Mouse (Mus musculus) natural killer cell, adult 2 months (primary cell): ENCODE results near the gene Slc4a1ap.
"Not testable (repeated sequence)": the region's sequence is repeated elsewhere in the genome, so short reads cannot be mapped to it uniquely, and the experiment has no call there.

Source experiments
- DNase-seq, 2 experiments: peaks; one replicate each; pipeline ENCODE4 v3.0.0; 2022; ENCODE audit warnings: low spot score in 2 of 2

The Slc4a1ap gene

GRCm38 (mm10) chr5:31526354-31527116 lies at the start of gene Slc4a1ap:
TSS of gene Slc4a1ap (plus strand) at chr5:31526995.
- DNase-seq = peak; percentile 82 to 83

DNA sequence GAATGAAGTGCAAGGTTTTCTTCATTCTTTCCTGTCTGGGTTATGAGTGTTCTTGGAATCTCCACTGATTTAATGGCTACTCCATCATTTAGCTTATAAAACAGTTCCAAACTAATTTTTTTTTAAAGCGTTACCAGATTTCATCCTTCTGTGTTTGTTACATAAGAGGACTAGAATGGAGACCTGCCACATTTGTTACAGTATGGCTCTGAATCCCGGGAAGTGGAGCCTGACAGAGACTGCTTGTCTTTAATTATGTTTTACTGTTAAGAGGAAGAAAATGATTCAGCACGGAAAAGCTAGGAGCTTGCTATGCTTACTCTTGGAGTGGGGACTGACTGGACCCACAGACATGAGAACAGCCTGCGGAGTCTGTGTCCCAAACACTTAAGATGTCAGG lies 46.3 kb upstream of the Slc4a1ap start:
- no peak for DNase-seq

GRCm38 (mm10) chr5:31485440-31485839 lies 41.4 kb upstream of the Slc4a1ap start, which contains the start of gene 4930548H24Rik:
TSS of gene 4930548H24Rik (plus strand) at chr5:31485740.
- no peak for DNase-seq

DNA sequence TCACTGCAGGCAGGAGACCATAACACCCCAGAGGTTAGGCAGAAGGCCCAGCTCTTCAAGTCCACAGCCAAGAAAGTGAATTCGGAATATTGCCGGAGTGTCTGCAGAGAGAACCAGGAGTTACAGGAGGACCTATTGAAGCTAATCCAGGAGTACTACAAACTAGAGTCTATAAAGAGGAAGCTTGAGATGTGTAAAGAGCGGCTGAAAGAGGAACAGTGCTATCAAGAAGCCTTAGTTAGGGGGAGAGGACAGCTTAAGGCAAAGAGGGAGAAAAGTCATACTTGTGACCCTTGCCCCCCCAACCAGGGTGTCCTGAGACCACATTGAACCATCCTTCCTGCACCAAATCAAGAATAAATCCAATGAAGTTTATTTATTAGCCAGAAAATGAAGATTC lies 38.9 kb upstream of the Slc4a1ap start:
- no peak for DNase-seq

DNA sequence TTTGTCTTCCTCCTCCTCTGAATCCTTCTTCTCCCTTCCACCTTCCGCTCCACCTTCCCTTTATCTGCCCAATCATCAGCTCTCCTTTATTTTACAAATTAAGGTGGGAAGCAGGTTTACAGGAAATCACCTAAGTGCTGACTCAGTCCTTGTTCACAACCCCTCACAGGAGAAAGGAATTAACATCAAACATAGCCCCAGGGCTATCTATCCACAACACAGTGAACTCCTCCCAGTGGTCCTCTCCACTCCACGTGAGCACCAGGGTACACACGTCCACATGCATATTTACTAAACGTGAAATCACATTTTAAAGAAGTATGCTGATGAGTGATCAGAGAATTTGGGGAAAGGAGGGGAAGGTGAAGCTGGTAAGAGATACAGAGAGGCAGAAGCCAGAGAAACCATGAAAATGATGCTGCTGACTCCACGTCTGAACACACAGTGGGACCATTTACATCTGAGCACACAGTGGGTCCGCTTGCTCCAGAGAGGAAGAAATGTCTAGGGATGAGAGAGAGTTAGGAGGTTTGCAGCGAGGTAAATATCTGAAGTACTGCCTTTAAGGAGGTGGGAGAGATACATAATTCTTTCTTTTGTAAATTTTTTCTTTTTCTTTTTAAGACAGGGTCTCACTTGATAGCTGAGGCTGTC lies 37.6 kb upstream of the Slc4a1ap start:
- DNase-seq = no peak

DNA sequence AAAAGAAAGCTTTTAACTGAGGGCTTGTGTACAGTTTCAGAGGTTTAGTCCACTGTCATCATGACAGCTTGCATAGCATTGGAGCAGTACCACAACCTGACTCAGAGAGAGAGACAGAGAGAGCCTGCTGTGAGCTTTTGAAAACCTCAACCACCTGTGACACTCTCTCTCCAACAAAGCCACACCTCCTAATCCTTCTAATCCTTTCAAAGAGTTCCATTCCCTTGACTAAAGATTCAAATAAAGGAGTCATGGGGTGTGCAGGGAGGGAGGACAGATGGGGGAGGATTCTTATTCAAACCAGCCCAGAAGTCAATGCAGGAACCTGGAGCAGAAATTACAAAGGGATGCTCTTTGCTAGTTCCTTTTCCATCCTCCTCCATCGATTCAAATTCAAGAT lies 34.8 kb upstream of the Slc4a1ap start:
- DNase-seq = no peak

DNA sequence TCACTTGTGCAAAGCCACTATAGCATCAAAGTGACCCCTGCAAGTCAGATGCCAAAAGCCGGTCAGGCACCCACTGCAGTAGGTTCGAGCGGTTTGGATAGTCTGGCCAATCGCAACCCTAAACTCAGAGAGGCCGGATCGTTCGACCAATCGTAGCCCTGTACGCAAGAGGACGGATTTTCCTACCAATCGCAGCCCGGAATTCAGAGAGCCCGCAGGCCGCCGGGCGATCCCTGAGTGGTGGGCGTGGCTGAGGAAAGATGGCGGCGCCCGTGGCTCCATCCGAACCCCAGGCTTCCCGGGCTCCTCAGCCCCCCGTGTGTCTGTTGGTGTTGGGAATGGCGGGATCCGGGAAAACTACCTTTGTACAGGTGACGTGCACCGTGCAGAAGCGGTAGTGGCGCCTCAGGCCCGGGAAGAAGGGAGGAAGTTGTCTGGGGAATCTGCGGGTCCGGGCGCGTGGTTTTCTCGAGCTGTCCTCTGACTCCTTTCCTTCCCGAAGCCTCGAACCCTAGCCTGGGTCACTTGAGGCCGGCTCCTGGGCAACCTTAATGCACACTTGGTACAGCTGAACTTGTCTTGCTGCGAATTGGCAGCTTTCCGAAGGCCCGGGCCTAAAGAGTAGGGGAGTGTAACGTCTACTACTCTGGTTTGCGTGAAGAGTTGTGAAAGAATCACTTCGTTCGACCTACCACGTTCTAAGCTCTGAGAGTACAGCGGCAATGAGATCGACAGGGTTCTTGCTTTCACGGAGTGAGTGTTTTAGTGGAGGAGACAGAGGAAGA lies 32.1 kb upstream of the Slc4a1ap start, which contains the start of gene Gpn1:
Gene Gpn1 (plus strand): TSS at position 229 of the 785 bp plus-strand sequence.
- DNase-seq = peak; percentile 82 to 84

DNA sequence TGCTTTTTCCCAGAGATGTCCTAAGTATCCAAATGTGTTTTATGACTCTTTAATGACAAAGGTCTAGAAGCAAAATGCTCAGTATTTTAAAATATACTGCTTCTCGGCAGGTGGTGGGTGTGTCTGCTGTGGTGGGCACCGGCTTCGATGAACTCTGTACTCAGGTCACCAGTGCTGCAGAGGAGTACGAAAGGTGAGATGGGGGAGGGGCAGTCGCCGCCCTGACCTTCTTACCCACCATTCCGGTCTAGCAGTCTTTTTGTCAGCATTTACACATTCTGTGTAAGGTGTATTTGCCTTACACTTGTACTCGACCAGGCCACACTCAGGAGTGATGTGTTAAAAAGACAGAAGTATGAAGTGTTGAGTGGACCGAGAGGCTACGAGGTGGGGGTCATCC lies 22.0 kb upstream of the Slc4a1ap start:
- DNase-seq = no peak

- DNase-seq = no peak
These were observed 14.3 kb upstream of the Slc4a1ap start for GRCm38 (mm10) chr5:31512481-31512880.

DNA sequence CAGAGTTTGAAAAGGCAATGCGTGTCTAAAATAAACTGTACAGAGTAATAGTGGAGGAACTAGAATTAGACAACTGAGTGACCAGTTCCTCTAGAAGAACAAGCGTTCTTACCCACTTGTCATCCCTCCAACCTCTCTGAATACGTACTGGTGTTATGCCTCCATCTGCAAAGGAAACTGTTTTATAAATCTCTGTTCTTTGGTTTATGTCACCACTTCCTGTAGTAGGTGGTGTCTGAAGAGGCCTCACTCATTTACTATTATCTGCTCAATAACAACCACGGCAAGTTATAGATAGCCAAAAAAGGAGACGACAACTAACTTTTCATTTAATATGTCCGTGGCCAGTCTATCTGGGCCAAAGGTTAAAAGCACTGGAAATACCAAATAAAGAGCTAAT lies 6.2 kb upstream of the Slc4a1ap start:
- no peak for DNase-seq

- DNase-seq = no peak
These were observed 404 bp downstream of the Slc4a1ap start for GRCm38 (mm10) chr5:31527117-31527680.

- DNase-seq = not testable (repeated sequence)
These were observed 912 bp downstream of the Slc4a1ap start, which contains the start of gene Supt7l for GRCm38 (mm10) chr5:31527707-31528106. TSS of gene Supt7l (minus strand) at chr5:31527807.

- DNase-seq = no peak
These were observed 1.8 kb downstream of the Slc4a1ap start for GRCm38 (mm10) chr5:31528560-31528959.

- DNase-seq = no peak
These were observed 8.4 kb downstream of the Slc4a1ap start for GRCm38 (mm10) chr5:31535228-31535627.

- DNase-seq = no peak
These were observed 32.6 kb downstream of the Slc4a1ap start for GRCm38 (mm10) chr5:31559401-31559800.

- no peak for DNase-seq
These were observed 33.6 kb downstream of the Slc4a1ap start for GRCm38 (mm10) chr5:31560352-31560751.

DNA sequence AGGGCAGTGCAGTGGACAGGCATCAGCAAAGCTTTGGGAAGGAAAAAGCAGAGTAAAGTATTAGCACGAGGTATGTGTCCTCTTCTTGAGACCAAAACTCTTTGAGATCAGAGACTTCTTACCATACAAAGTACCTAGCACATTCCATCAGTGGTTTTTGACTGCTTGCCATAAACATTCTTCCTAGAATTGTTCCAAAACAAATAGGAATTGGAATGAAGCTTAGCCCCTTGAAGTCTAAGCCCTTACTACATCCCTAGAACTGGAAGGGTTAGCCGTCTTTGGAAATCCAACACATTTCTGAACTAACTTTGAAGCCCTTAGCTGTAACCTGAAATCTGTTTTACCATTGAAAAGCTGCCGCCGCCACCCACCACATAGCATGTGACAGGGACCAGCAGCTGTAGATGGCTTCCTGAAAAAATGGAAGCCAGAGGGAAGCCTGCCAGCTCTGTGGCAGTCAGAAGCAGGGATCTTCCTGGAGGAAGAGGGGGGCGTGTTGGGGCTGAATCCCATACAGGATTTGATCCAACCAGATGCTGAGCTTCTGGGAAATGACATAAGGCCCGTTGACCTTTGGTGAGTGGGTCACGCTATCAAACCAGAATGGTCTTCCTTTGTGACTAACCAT lies 35.4 kb downstream of the Slc4a1ap start:
- no peak for DNase-seq

- peak; percentile 32 to 54 for DNase-seq
These were observed 36.7 kb downstream of the Slc4a1ap start for GRCm38 (mm10) chr5:31563496-31563895.

DNA sequence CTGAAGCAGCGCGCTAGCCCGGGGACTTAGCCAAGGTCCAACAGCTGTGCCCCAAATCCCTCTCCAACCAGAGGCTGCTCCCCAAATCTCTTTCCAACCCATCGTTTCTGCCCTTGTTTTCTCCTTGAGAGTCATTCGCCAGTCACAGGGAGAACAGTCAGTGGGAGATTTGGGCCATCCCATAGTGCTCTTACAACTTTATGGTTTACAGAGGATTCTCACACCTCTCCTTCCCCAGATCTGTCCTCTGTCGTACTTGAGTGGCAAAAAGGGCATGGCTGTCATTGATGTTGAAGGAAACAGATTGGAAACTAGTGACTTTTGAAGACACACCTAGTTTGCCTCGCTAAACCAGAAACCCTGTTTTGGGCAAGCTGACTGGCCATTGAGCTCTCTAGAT lies 37.1 kb downstream of the Slc4a1ap start:
- no peak for DNase-seq

GRCm38 (mm10) chr5:31564976-31565375 lies 38.2 kb downstream of the Slc4a1ap start:
- DNase-seq = no peak

DNA sequence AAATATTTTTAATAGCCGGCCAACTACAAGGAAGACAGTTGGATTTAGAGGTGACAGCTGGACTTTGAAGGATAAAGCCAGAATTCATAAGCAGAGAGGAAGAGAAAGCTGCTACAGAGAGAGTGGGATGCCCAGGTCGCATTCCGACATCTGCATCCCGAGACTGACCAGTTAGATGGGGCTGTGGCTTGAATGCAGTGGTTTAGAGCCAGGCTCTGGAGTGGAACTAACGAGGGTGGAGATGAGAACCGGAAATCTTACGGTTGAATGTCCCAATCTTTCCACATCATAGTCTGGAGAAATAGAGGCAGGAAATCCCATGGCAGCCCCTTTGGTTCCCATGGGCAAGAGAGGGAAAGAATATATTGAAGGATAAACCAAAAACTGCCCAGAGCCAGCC lies 39.2 kb downstream of the Slc4a1ap start:
- DNase-seq = no peak
